Mouse (Mus musculus): ENCODE data around the gene Tmem132b.

GRCm38 (mm10) chr5:125709160-125709559, 177.6 kb downstream of the Tmem132b start:
- TF ChIP-seq EP300 (optimal IDR thresholded peaks at IDR 0.05) (no peak), CTCF (IDR thresholded peaks at IDR 0.05; ENCODE audit: low read depth) (peak; percentile 59)

All from stomach, postnatal 0 days (tissue).